Mouse (Mus musculus) T-cell, adult 2 months (primary cell): ENCODE measurements around the gene Fpr-rs3.

ENCODE experiments used
- DNase-seq: peaks from one replicate; pipeline ENCODE4 v3.0.0; 2022; ENCODE audit warnings: low spot score

Fpr-rs3 gene

GRCm38 (mm10) chr17:20624777-20625176, at the start of gene Fpr-rs3:
Fpr-rs3 (minus strand) TSS chr17:20624877.
- DNase-seq, result no peak

- no peak for DNase-seq
Measured at GRCm38 (mm10) chr17:20596323-20596722, 28.4 kb downstream of the Fpr-rs3 start, which contains the start of gene Vmn2r110. Vmn2r110 (minus strand) TSS chr17:20596423.
